Mouse (Mus musculus): ENCODE data around the gene Duoxa1.

Duoxa1 gene

DNA sequence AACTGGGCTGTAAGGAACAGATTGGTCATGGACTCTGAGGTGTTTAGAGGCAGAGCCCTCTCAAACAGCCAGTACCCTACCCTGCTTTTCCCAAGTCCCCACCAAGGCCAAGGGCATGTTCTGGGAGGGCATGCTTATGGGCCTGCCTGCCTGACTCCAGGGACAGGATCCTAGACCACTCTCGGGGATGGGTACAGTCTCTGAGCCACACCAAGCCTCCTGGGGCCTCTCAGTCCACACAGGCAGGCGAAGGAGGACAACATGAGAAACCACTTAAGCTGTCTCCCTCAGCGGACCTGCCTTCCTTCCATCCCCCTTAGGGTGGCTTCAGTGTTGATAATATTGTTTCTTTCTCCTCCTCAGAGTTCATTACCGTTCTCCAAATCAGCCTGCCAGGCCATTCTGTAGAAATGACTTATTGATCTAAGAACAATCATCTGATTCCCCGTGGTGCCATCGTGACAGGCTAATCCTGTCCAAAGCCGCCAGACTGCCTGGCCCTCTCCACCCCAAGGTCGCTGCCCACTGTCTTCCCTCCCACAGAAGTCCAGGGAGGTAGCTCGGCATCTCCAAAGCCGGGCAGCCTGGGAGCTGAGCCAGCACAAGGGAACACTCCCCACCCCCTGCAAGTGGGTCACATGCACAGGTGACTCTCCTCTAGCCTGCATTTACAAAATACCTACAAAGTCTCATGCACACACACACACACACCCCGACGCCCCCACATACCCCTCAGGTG, 40.8 kb upstream of the Duoxa1 start:
- Histone ChIP-seq H3K27me3 (ENCODE audit: insufficient read depth, low read length) (0 out of 2 replicates have a peak, but pooled peaks cover 2% of the 10 kb centered on the region), H3K9me3 (ENCODE audit: low read length) (no peaks in the 10 kb centered on the region), H3K4me3 (replicated peaks; ENCODE audit: low read length) (peak overlapping the region; percentile 26; the same call in 1 of the 2 replicates), H3K4me1 (replicated peaks; ENCODE audit: low read depth, low read length) (peaks cover 96% of the 10 kb centered on the region), H3K36me3 (ENCODE audit: insufficient read depth, low read length) (peaks cover 64% of the 10 kb centered on the region)
- TF ChIP-seq NANOG (IDR thresholded peaks at IDR 0.05; ENCODE audit: borderline replicate concordance, low read length) (no peak), POU5F1 (IDR thresholded peaks at IDR 0.05; ENCODE audit: borderline replicate concordance, low read length) (no peak), CTCF (conservative IDR thresholded peaks at IDR 0.05; ENCODE audit: low read length) (no peak)

GRCm38 (mm10) chr2:122353765-122354164, 40.2 kb upstream of the Duoxa1 start:
- H3K4me3 ChIP-seq (replicated peaks; ENCODE audit: low read length) = 0 out of 2 replicates have a peak overlapping the region, but pooled peaks have one; percentile 29
- H3K9me3 ChIP-seq (ENCODE audit: low read length) = no peaks in the 10 kb centered on the region
- 0 out of 2 replicates have a peak, but pooled peaks cover 2% of the 10 kb centered on the region for H3K27me3 ChIP-seq (ENCODE audit: insufficient read depth, low read length)
- peaks cover 94% of the 10 kb centered on the region for H3K4me1 ChIP-seq (replicated peaks; ENCODE audit: low read depth, low read length)
- peaks cover 58% of the 10 kb centered on the region for H3K36me3 ChIP-seq (ENCODE audit: insufficient read depth, low read length)
- TF ChIP-seq NANOG (IDR thresholded peaks at IDR 0.05; ENCODE audit: borderline replicate concordance, low read length) (no peak), POU5F1 (IDR thresholded peaks at IDR 0.05; ENCODE audit: borderline replicate concordance, low read length) (no peak), CTCF (conservative IDR thresholded peaks at IDR 0.05; ENCODE audit: low read length) (no peak)

DNA sequence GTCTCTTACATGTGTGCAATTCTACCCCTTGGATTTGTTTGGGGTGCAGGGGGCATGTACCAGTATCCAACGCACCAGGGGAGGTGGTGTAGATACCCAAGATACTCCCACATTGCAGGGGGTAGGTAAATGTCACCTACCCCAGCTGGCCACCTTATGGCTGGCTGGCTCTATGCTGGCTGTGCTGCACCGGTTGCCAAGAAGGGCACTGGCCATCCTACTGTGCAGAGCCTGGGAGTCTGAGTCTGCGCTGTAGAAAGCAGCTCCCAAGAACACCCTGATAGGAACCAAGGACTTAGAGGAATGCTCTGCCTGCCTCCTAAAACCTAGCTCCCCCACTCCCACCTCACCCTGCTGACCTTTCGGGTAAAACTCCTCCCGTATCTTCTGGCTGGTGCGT, 39.5 kb upstream of the Duoxa1 start:
- Histone ChIP-seq H3K4me3 (replicated peaks; ENCODE audit: low read length) (no peak overlapping the region), H3K9me3 (ENCODE audit: low read length) (no peaks in the 10 kb centered on the region), H3K27me3 (ENCODE audit: insufficient read depth, low read length) (0 out of 2 replicates have a peak, but pooled peaks cover 2% of the 10 kb centered on the region), H3K4me1 (replicated peaks; ENCODE audit: low read depth, low read length) (peaks cover 93% of the 10 kb centered on the region), H3K36me3 (ENCODE audit: insufficient read depth, low read length) (peaks cover 52% of the 10 kb centered on the region)
- TF ChIP-seq POU5F1 (IDR thresholded peaks at IDR 0.05; ENCODE audit: borderline replicate concordance, low read length) = no peak
- TF ChIP-seq CTCF (conservative IDR thresholded peaks at IDR 0.05; ENCODE audit: low read length) = no peak
- TF ChIP-seq NANOG (IDR thresholded peaks at IDR 0.05; ENCODE audit: borderline replicate concordance, low read length) = no peak

DNA sequence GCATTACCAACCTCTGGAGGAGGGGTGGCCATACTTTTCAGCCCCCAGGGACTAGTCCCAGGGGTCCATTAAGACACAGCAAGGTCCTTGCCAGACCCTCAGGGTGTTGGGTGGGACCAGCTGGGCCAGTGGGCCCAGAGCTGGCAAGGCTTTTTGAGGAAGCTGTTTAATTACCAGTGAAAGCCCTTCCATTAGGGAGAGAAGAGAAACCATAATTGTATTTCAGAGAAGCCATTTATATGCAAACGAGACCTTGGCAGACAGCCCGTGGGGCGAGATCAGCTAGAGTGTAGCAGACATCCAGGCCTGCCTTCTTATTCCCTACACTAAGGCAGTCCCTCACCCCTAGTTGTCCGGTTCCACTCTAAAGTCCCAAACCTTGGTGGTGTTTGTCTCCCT, 38.4 kb upstream of the Duoxa1 start:
- peaks cover 6% of the 10 kb centered on the region for H3K27me3 ChIP-seq (ENCODE audit: insufficient read depth, low read length)
- H3K9me3 ChIP-seq (ENCODE audit: low read length) = no peaks in the 10 kb centered on the region
- no peak for TF ChIP-seq CTCF (conservative IDR thresholded peaks at IDR 0.05; ENCODE audit: low read length)
- peak; percentile 78; the same call in 1 of the 2 replicates for TF ChIP-seq NANOG (IDR thresholded peaks at IDR 0.05; ENCODE audit: borderline replicate concordance, low read length)
- peak; percentile 65; the same call in 1 of the 2 replicates for TF ChIP-seq POU5F1 (IDR thresholded peaks at IDR 0.05; ENCODE audit: borderline replicate concordance, low read length)
- H3K4me3 ChIP-seq (replicated peaks; ENCODE audit: low read length) = 0 out of 2 replicates have a peak overlapping the region, but pooled peaks have one; percentile 3
- peaks cover 92% of the 10 kb centered on the region for H3K4me1 ChIP-seq (replicated peaks; ENCODE audit: low read depth, low read length)
- H3K36me3 ChIP-seq (ENCODE audit: insufficient read depth, low read length) = peaks cover 48% of the 10 kb centered on the region

DNA sequence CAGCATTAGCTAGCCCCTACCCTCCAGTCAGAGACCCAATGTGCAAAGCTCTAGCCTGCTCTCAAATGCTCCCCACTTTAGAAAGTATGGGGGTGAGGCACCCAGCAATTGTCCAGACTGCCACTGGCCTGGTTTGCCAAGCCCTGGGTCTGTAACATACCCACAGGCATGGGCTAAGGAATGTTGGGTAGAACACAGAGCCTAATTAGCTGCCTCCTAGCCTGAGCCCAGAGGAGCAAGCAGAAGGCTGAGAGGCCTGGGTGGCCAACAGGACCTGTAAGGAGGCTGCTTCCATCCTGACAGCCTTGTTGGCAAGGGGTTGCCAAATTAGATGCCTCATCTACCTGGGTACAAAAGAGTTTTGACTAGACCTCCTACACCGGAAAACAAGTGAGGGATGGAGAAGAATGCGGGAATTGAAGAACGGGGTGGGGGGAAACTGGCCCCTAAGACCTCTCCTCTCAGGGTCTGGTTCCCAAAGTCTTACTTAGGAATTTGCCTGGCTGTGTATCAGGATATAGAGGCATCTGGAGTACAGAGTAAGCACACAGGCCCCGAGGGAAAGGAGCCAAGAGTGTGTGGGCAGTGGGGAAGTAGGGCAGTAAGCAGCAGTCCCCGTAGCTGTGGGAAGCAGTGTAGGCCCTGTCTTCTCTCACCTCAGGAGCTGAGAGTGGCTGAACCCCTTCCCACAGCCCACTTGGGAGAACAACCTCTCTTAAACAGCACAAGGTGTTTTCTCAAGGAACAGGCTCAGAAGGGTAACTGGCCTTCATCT, 37.8 kb upstream of the Duoxa1 start:
- no peak for TF ChIP-seq CTCF (conservative IDR thresholded peaks at IDR 0.05; ENCODE audit: low read length)
- TF ChIP-seq NANOG (IDR thresholded peaks at IDR 0.05; ENCODE audit: borderline replicate concordance, low read length) = no peak
- no peak for TF ChIP-seq POU5F1 (IDR thresholded peaks at IDR 0.05; ENCODE audit: borderline replicate concordance, low read length)
- peaks cover 44% of the 10 kb centered on the region for H3K36me3 ChIP-seq (ENCODE audit: insufficient read depth, low read length)
- 0 out of 2 replicates have a peak overlapping the region, but pooled peaks have one; percentile 3 for H3K4me3 ChIP-seq (replicated peaks; ENCODE audit: low read length)
- no peaks in the 10 kb centered on the region for H3K9me3 ChIP-seq (ENCODE audit: low read length)
- H3K27me3 ChIP-seq (ENCODE audit: insufficient read depth, low read length) = peaks cover 12% of the 10 kb centered on the region
- peaks cover 86% of the 10 kb centered on the region for H3K4me1 ChIP-seq (replicated peaks; ENCODE audit: low read depth, low read length)

- H3K36me3 ChIP-seq (ENCODE audit: insufficient read depth, low read length) = peaks cover 31% of the 10 kb centered on the region
- peaks cover 17% of the 10 kb centered on the region for H3K27me3 ChIP-seq (ENCODE audit: insufficient read depth, low read length)
- no peak for TF ChIP-seq NANOG (IDR thresholded peaks at IDR 0.05; ENCODE audit: borderline replicate concordance, low read length)
- H3K4me1 ChIP-seq (replicated peaks; ENCODE audit: low read depth, low read length) = peaks cover 85% of the 10 kb centered on the region
- peak overlapping the region; percentile 81 for H3K4me3 ChIP-seq (replicated peaks; ENCODE audit: low read length)
- H3K9me3 ChIP-seq (ENCODE audit: low read length) = no peaks in the 10 kb centered on the region
Observed at GRCm38 (mm10) chr2:122349136-122349785, 35.7 kb upstream of the Duoxa1 start.

DNA sequence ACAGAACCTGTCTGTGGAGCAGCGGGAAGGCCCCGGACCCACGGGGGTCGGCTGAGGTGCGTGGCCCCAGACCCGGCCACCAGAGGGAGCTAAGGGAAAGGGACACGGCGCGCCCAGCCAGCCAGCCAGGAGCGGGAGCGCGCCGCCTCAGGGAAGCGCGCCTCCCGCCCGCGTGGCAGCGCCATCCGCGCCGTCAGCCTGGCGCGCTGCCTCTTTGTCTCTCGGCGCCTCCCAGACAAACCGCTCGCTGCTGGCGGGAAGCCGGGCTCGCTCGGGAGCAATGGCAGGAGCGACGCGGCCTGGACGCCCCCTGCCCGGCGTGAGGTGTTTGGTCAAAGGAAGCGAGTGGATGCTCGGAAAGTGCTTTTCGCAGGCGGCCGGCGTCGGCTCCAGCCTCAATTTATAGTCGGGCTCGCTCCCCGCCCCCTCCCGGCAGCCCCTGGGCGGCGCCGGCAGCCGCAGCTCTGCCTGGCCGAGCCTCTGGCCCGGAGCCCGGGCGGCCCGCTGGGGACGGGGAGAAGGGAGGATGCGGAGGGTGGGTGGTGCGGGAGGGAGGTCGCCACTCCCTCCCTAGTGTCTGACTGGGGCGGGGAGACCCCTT, 35.1 kb upstream of the Duoxa1 start:
- Histone ChIP-seq H3K4me1 (replicated peaks; ENCODE audit: low read depth, low read length) (peaks cover 80% of the 10 kb centered on the region), H3K4me3 (replicated peaks; ENCODE audit: low read length) (peak overlapping the region; percentile 81), H3K27me3 (ENCODE audit: insufficient read depth, low read length) (peaks cover 17% of the 10 kb centered on the region), H3K9me3 (ENCODE audit: low read length) (no peaks in the 10 kb centered on the region), H3K36me3 (ENCODE audit: insufficient read depth, low read length) (peaks cover 25% of the 10 kb centered on the region)
- no peak; the same call in 1 of the 2 replicates for TF ChIP-seq CTCF (conservative IDR thresholded peaks at IDR 0.05; ENCODE audit: low read length)
- no peak for TF ChIP-seq POU5F1 (IDR thresholded peaks at IDR 0.05; ENCODE audit: borderline replicate concordance, low read length)
- TF ChIP-seq NANOG (IDR thresholded peaks at IDR 0.05; ENCODE audit: borderline replicate concordance, low read length) = no peak
